Mouse (Mus musculus) lung, embryonic 16.5 days (tissue): ENCODE measurements around the gene Fndc3a. TPM values are rescaled to one million over a fixed set of nuclear protein-coding genes. Genes with fewer than 3 reads are reported as not detected.

Source experiments
- ATAC-seq: fragments of 200-750 bp; cut with Nextera tagmentation; 2 replicates; pipeline ENCODE4 v1.8.0; 2017; ENCODE audit warnings: low read depth, mild to moderate bottlenecking, moderate library complexity
- H3K27ac ChIP-seq: fragments of 300-500 bp; sonication (generic); 2 replicates; pipeline ENCODE4 v1.5.1; 2014; ENCODE audit warnings: mild to moderate bottlenecking, control low read depth, low read length
- H3K27me3 ChIP-seq: fragments of 300-500 bp; sonication (generic); 2 replicates; pipeline ENCODE4 v1.6.1; 2014; ENCODE audit warnings: low read depth, low read length, mixed read lengths; ENCODE audit not compliant: control insufficient read depth, insufficient read depth
- H3K36me3 ChIP-seq: fragments of 300-500 bp; sonication (generic); 2 replicates; pipeline ENCODE4 v1.6.1; 2014; ENCODE audit warnings: low read length; ENCODE audit not compliant: control insufficient read depth, insufficient read depth
- H3K4me1 ChIP-seq: fragments of 300-500 bp; sonication (generic); replicated peaks from 2 replicates; pipeline ENCODE4 v1.6.1; 2014; ENCODE audit warnings: low read length, mixed read lengths; ENCODE audit not compliant: control insufficient read depth, insufficient read depth
- H3K4me2 ChIP-seq: fragments of 300-500 bp; sonication (generic); 2 replicates; pipeline ENCODE4 v1.6.1; 2014; ENCODE audit warnings: low read depth, low read length, control low read depth
- H3K4me3 ChIP-seq: fragments of 300-500 bp; sonication (generic); 2 replicates; pipeline ENCODE4 v1.5.1; 2014; ENCODE audit warnings: mild to moderate bottlenecking, low read length, control low read depth
- H3K9ac ChIP-seq: fragments of 300-500 bp; sonication (generic); 2 replicates; pipeline ENCODE4 v1.6.1; 2014; ENCODE audit warnings: low read length, control low read depth
- H3K9me3 ChIP-seq: fragments of 300-500 bp; sonication (generic); 2 replicates; pipeline ENCODE4 v1.6.1; 2016; ENCODE audit warnings: low read length; ENCODE audit not compliant: control insufficient read depth
- WGBS: fragments of 180-500 bp; shearing (Covaris S2); extraction: QIAGEN DNeasy Blood & Tissue Kit; methylation state at CpG from one replicate; pipeline ENCODE4 v1.1.7; 2014; 5-methylcytosine and 5-hydroxymethylcytosine counted together
- polyA plus RNA-seq: library from polyadenylated mRNA; unstranded; fragments of >200 nt; fragmentation: Nextera tagmentation; extraction: Ambion mirVana; gene quantifications from 2 replicates; pipeline ENCODE4 v1.2.1, GENCODE M21; 2015

Gene Fndc3a
- 36.0 and 40.4 TPM in 2 replicates for polyA plus RNA-seq

- H3K27ac ChIP-seq: peak within 1 kb of the TSS; percentile 94
- no peaks in the 10 kb centered on the region for H3K9me3 ChIP-seq
- ATAC-seq: peak; percentile 93
- peak within 1 kb of the TSS; percentile 72 for H3K4me2 ChIP-seq
- under 1% methylated on average over 70 of the region's 82 CpGs for WGBS
- peak within 1 kb of the TSS; percentile 97 for H3K4me3 ChIP-seq
- no peaks in the 10 kb centered on the region for H3K36me3 ChIP-seq
- H3K4me1 ChIP-seq: peaks cover 11% of the 10 kb centered on the region
- H3K27me3 ChIP-seq: no peaks in the 10 kb centered on the region
- H3K9ac ChIP-seq: peak within 1 kb of the TSS; percentile 96
These were observed at the start of gene Fndc3a for GRCm38 (mm10) chr14:72709710-72710340. Fndc3a (minus strand) TSS chr14:72710003.

DNA sequence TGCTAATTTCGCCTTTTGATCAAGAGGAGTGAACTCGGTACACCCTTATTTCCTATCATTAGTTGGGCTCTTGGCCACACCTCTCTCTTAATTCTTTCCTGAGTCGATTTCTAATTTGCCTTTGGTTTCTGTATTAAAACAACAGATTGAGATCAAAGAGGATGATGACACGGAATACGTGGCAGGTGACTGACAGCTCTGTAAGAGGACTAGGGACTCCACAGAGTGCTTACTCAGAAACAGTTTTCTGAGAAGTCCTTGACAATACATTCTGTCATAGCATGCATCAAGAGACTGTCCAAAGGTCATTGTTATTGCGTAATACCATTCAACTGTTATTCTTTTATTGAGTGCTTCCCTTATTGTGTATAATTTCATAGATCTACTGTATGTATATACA, 43.1 kb upstream of the Fndc3a start:
- Histone ChIP-seq H3K27ac (no peak overlapping the region), H3K9me3 (peaks cover 4% of the 10 kb centered on the region; the same call in 1 of the 2 replicates), H3K9ac (no peak overlapping the region), H3K27me3 (no peaks in the 10 kb centered on the region), H3K4me2 (no peak overlapping the region), H3K36me3 (no peaks in the 10 kb centered on the region), H3K4me3 (no peak overlapping the region), H3K4me1 (no peaks in the 10 kb centered on the region)
- ATAC-seq: no peak
- WGBS: 82% methylated on average over 6 of the region's 6 CpGs

- ATAC-seq: no peak
- no peaks in the 10 kb centered on the region for H3K36me3 ChIP-seq
- H3K9me3 ChIP-seq: peaks cover 4% of the 10 kb centered on the region; the same call in 1 of the 2 replicates
- 68% methylated on average over 5 of the region's 5 CpGs for WGBS
- no peaks in the 10 kb centered on the region for H3K27me3 ChIP-seq
- no peak overlapping the region for H3K9ac ChIP-seq
- no peak overlapping the region for H3K4me2 ChIP-seq
- H3K4me3 ChIP-seq: no peak overlapping the region
- no peak overlapping the region for H3K27ac ChIP-seq
- no peaks in the 10 kb centered on the region for H3K4me1 ChIP-seq
These were observed 40.8 kb upstream of the Fndc3a start for GRCm38 (mm10) chr14:72750426-72751182.

DNA sequence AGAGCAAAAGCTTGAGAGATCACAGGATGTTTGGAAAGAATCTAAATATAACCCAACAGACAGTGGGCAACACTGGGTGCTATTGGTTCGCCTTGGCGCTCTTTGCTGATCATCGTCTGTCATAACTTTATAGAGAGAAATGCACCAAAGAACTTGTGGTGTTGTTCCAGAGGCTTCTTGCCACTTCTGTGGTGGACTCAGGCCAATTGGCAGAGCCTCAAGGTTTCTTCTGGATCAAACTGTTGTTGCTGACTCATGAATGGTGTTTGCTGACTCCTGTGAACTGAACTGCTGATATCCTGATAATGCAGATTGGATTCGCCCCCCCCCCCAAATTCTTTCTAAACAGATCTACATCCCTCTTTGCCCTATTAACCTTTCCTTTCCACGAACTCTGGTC, 38.5 kb upstream of the Fndc3a start:
- no peak overlapping the region for H3K4me2 ChIP-seq
- H3K4me1 ChIP-seq: no peaks in the 10 kb centered on the region
- no peak overlapping the region for H3K9ac ChIP-seq
- H3K4me3 ChIP-seq: no peak overlapping the region
- 85% methylated on average over 5 of the region's 5 CpGs for WGBS
- H3K36me3 ChIP-seq: no peaks in the 10 kb centered on the region
- peaks cover 4% of the 10 kb centered on the region; the same call in 1 of the 2 replicates for H3K9me3 ChIP-seq
- H3K27me3 ChIP-seq: no peaks in the 10 kb centered on the region
- no peak for ATAC-seq
- H3K27ac ChIP-seq: no peak overlapping the region

- ATAC-seq: peak; percentile 77
- 24% methylated on average over 3 of the region's 3 CpGs for WGBS
- no peak overlapping the region for H3K27ac ChIP-seq
- no peak overlapping the region for H3K9ac ChIP-seq
- no peaks in the 10 kb centered on the region for H3K27me3 ChIP-seq
- H3K4me3 ChIP-seq: no peak overlapping the region
- H3K4me2 ChIP-seq: no peak overlapping the region
- H3K9me3 ChIP-seq: no peaks in the 10 kb centered on the region
- H3K4me1 ChIP-seq: peaks cover 3% of the 10 kb centered on the region; the same call in 1 of the 2 replicates
- H3K36me3 ChIP-seq: no peaks in the 10 kb centered on the region
These were observed 31.9 kb upstream of the Fndc3a start for GRCm38 (mm10) chr14:72741667-72742066.

GRCm38 (mm10) chr14:72740336-72740735, 30.5 kb upstream of the Fndc3a start:
- Histone ChIP-seq H3K4me2 (no peak overlapping the region), H3K36me3 (no peaks in the 10 kb centered on the region), H3K4me3 (no peak overlapping the region), H3K4me1 (peaks cover 3% of the 10 kb centered on the region; the same call in 1 of the 2 replicates), H3K27me3 (no peaks in the 10 kb centered on the region), H3K9ac (no peak overlapping the region), H3K27ac (no peak overlapping the region), H3K9me3 (no peaks in the 10 kb centered on the region)
- ATAC-seq: no peak
- WGBS: 76% methylated on average over 5 of the region's 5 CpGs

GRCm38 (mm10) chr14:72739484-72740208, 29.8 kb upstream of the Fndc3a start:
- ATAC-seq: peak; percentile 66
- H3K9me3 ChIP-seq: no peaks in the 10 kb centered on the region
- no peak overlapping the region for H3K27ac ChIP-seq
- no peaks in the 10 kb centered on the region for H3K27me3 ChIP-seq
- peaks cover 3% of the 10 kb centered on the region; the same call in 1 of the 2 replicates for H3K4me1 ChIP-seq
- H3K36me3 ChIP-seq: no peaks in the 10 kb centered on the region
- H3K4me3 ChIP-seq: no peak overlapping the region
- H3K9ac ChIP-seq: no peak overlapping the region
- WGBS: 53% methylated on average over 8 of the region's 8 CpGs
- no peak overlapping the region for H3K4me2 ChIP-seq

- Histone ChIP-seq H3K4me1 (peaks cover 3% of the 10 kb centered on the region; the same call in 1 of the 2 replicates), H3K4me3 (no peak overlapping the region), H3K9ac (no peak overlapping the region), H3K9me3 (no peaks in the 10 kb centered on the region), H3K36me3 (no peaks in the 10 kb centered on the region), H3K27ac (no peak overlapping the region), H3K27me3 (no peaks in the 10 kb centered on the region), H3K4me2 (no peak overlapping the region)
- WGBS: 79% methylated on average over 4 of the region's 4 CpGs
- ATAC-seq: no peak; the same call in 1 of the 2 replicates
These were observed 29.0 kb upstream of the Fndc3a start for GRCm38 (mm10) chr14:72738776-72739175.

- 66% methylated on average over 4 of the region's 4 CpGs for WGBS
- no peaks in the 10 kb centered on the region for H3K36me3 ChIP-seq
- peaks cover 3% of the 10 kb centered on the region; the same call in 1 of the 2 replicates for H3K4me1 ChIP-seq
- H3K4me2 ChIP-seq: no peak overlapping the region
- no peak overlapping the region for H3K27ac ChIP-seq
- no peak overlapping the region for H3K9ac ChIP-seq
- ATAC-seq: no peak
- H3K4me3 ChIP-seq: no peak overlapping the region
- no peaks in the 10 kb centered on the region for H3K9me3 ChIP-seq
- no peaks in the 10 kb centered on the region for H3K27me3 ChIP-seq
These were observed 28.4 kb upstream of the Fndc3a start for GRCm38 (mm10) chr14:72738217-72738616.
